Mouse (Mus musculus) heart, adult 2 months (tissue): Measurements from ENCODE around the gene Hes5.

ENCODE experiments used
- CTCF ChIP-seq: fragments of 200-600 bp; IDR thresholded peaks from 2 replicates; pipeline ENCODE4 v1.8.1; 2022; ENCODE audit warnings: antibody characterized with exemption, mild to moderate bottlenecking, moderate library complexity
- POLR2A ChIP-seq: fragments of 200-500 bp; IDR thresholded peaks from 2 replicates; pipeline ENCODE4 v1.6.1; 2011; ENCODE audit warnings: mild to moderate bottlenecking, low read depth, low read length, control low read depth; ENCODE audit not compliant: insufficient read depth

GRCm38 (mm10) chr4:154915286-154915685, 45.4 kb upstream of the Hes5 start:
- TF ChIP-seq POLR2A (no peak), CTCF (no peak)
